In the genomic region with DNA sequence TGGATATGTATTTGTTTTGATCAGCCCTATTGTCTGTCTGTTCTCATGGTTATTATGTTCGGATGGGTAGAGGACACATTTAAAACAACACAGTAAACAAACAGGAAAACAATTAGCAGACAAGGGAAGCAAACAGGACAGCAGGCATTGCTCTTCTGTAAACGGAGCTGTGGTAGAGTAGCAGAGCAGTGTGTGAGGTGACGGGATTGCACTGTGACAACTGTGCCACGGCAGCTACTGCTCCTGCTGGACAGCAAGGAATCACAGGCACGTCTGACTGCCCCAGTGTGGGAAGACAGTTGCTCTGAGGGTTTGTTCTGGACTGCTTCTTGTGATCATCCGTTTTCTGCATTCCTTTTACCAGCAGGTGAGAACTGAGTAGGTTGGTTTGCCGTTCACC, we compare ENCODE assay signal across 12 mouse cellular contexts.
DNase-seq lines count a peak whose midpoint lies in the region; ATAC-seq and TF ChIP-seq lines count a peak whose summit lies in the region.
"Had no signal": no experiment of that assay in that cellular context is flagged by ENCODE, and none has a peak within 500 bp of the region (broad histone marks: within the 10 kb centered on the region; RNA-seq: fewer than 3 reads in every experiment).

No protein-coding gene starts in this region.

- TF ChIP-seq CTCF in lung, adult 2 months (IDR thresholded peaks at IDR 0.05; ENCODE audit: insufficient read depth, low read length), result peak; percentile 29; the same call in 1 of the 2 replicates

- H3K4me3 ChIP-seq in heart, embryonic 15.5 days, result no peak overlapping the region
- H3K4me3 ChIP-seq in lung, adult 2 months (replicated peaks; ENCODE audit: extremely low read depth, low read depth, low read length), result no peak overlapping the region
- no peak overlapping the region for H3K4me3 ChIP-seq in neural tube, embryonic 13.5 days
- H3K4me3 ChIP-seq: heart, adult 2 months had no signal

- H3K9me3 ChIP-seq in heart, embryonic 15.5 days (replicated peaks), result no peaks in the 10 kb centered on the region
- H3K9me3 ChIP-seq in neural tube, embryonic 13.5 days, result no peaks in the 10 kb centered on the region
- H3K9me3 ChIP-seq: G1E had no signal

- no peaks in the 10 kb centered on the region for H3K36me3 ChIP-seq in heart, embryonic 15.5 days
- H3K36me3 ChIP-seq in neural tube, embryonic 13.5 days, result no peaks in the 10 kb centered on the region

- TF ChIP-seq POLR2A in lung, adult 2 months (IDR thresholded peaks at IDR 0.05; ENCODE audit: borderline replicate concordance, extremely low read depth, low read depth, low read length), result no peak

- peak overlapping the region; percentile 46 for H3K27ac ChIP-seq in heart, embryonic 15.5 days
- peak overlapping the region; percentile 30; the same call in 1 of the 2 replicates for H3K27ac ChIP-seq in neural tube, embryonic 13.5 days (replicated peaks)

- H3K4me1 ChIP-seq in heart, embryonic 15.5 days (replicated peaks), result peaks cover 46% of the 10 kb centered on the region
- peaks cover 29% of the 10 kb centered on the region for H3K4me1 ChIP-seq in lung, adult 2 months (ENCODE audit: control insufficient read depth, insufficient read depth, low read length)
- peaks cover 67% of the 10 kb centered on the region for H3K4me1 ChIP-seq in neural tube, embryonic 13.5 days (replicated peaks)

- ATAC-seq in heart, embryonic 15.5 days (replicated peaks; ENCODE audit: insufficient number of reproducible peaks, insufficient read depth, low FRiP score, low read depth), result no peak
- ATAC-seq in neural tube, embryonic 13.5 days (ENCODE audit: low read depth), result 0 out of 2 replicates have a peak, but pooled peaks have one; percentile 29
- ATAC-seq: CD4-positive, CD25-positive, alpha-beta regulatory T cell, adult 4 months had no signal

- DNase-seq in heart, adult 11 months, result no peak
- no peak for DNase-seq in lung, adult 2 months
- DNase-seq in lung, postnatal 25 days (ENCODE audit: low spot score), result no peak
- no peak for DNase-seq in neural tube, embryonic 10.5 days (ENCODE audit: extremely low spot score, low spot score)
- DNase-seq in left cerebral cortex, adult 18-20 months (ENCODE audit: low spot score in 2 of 2), result no peak
- DNase-seq: layer of hippocampus, postnatal 36 days had no signal

- WGBS in heart, embryonic 15.5 days, result 50% methylated on average over 7 of the region's 7 CpGs
- WGBS in lung, adult 2 months, result 44% methylated on average over 7 of the region's 7 CpGs
- 46% methylated on average over 7 of the region's 7 CpGs for WGBS in neural tube, embryonic 13.5 days

- no peak overlapping the region for H3K9ac ChIP-seq in heart, embryonic 15.5 days
- no peak overlapping the region for H3K9ac ChIP-seq in neural tube, embryonic 13.5 days

- H3K4me2 ChIP-seq in heart, embryonic 15.5 days, result no peak overlapping the region
- no peak overlapping the region for H3K4me2 ChIP-seq in neural tube, embryonic 13.5 days
- H3K4me2 ChIP-seq: liver, embryonic 11.5 days had no signal

- no peaks in the 10 kb centered on the region for H3K27me3 ChIP-seq in heart, embryonic 15.5 days
- no peaks in the 10 kb centered on the region for H3K27me3 ChIP-seq in neural tube, embryonic 13.5 days
